Mouse (Mus musculus) brain, adult 10 weeks (tissue): ENCODE results near the gene Gm20532. TPM values are rescaled to one million over a fixed set of nuclear protein-coding genes. Genes with fewer than 3 reads are reported as not detected.

Source experiments
- polyA plus RNA-seq: library from polyadenylated mRNA; stranded (reverse); fragments of 350-450 nt; fragmentation: Illumina TruSeq; extraction: RNeasy Lipid Tissue Mini Kit (QIAGEN cat#74804); gene quantifications from one replicate; pipeline ENCODE4 v1.2.3, GENCODE M21; 2015; ENCODE audit warnings: low read depth, low replicate concordance

Gm20532 gene
- not detected for polyA plus RNA-seq

GRCm38 (mm10) chr2:26586294-26587043 is at the start of gene Gm20532:
Gene Gm20532, plus strand, starts transcription at chr2:26586639.

GRCm38 (mm10) chr2:26579714-26580113 is 6.7 kb upstream of the Gm20532 start, which contains the start of gene Egfl7:
Gene Egfl7, plus strand, starts transcription at chr2:26580014.

GRCm38 (mm10) chr2:26603720-26604671 is 17.6 kb downstream of the Gm20532 start, which contains the start of gene Agpat2:
Gene Agpat2, minus strand, starts transcription at chr2:26604417.

GRCm38 (mm10) chr2:26627921-26628739 is 41.7 kb downstream of the Gm20532 start, which contains the start of gene Fam69b:
Gene Fam69b, plus strand, starts transcription at chr2:26628457.

GRCm38 (mm10) chr2:26671182-26671581 is 84.7 kb downstream of the Gm20532 start, which contains the start of gene Lcn4:
Gene Lcn4, minus strand, starts transcription at chr2:26671282.

Other genes with a start within 250 kb of the Gm20532 start
- gene Dnlz, start 234.5 kb upstream of the Gm20532 start, polyA plus RNA-seq = 30.2 TPM
- 2.3 TPM for gene Card9, start 225.7 kb upstream of the Gm20532 start, polyA plus RNA-seq
- gene Snapc4, start 206.0 kb upstream of the Gm20532 start, polyA plus RNA-seq = 45.4 TPM
- 131 TPM for gene Entr1, start 197.3 kb upstream of the Gm20532 start, polyA plus RNA-seq
- 81.1 TPM for gene Pmpca, start 197.3 kb upstream of the Gm20532 start, polyA plus RNA-seq
- gene Inpp5e, start 177.4 kb upstream of the Gm20532 start, polyA plus RNA-seq = 18.1 TPM
- gene Sec16a, start 141.4 kb upstream of the Gm20532 start, polyA plus RNA-seq = 26.0 TPM
- 7.8 TPM for gene Notch1, start 70.0 kb upstream of the Gm20532 start, polyA plus RNA-seq
- 88.0 TPM for gene Egfl7, start 6.6 kb upstream of the Gm20532 start, polyA plus RNA-seq
- gene Agpat2, start 17.8 kb downstream of the Gm20532 start, polyA plus RNA-seq = 1.7 TPM
- gene Fam69b, start 41.8 kb downstream of the Gm20532 start, polyA plus RNA-seq = 82.0 TPM
- gene Lcn4, start 84.6 kb downstream of the Gm20532 start, polyA plus RNA-seq = not detected